Mouse (Mus musculus) spleen, adult 2 months (tissue): ENCODE measurements around the gene Eif2b2.

Experiments used
- CTCF ChIP-seq: fragments of 200-500 bp; IDR thresholded peaks from 2 replicates; pipeline ENCODE4 v1.5.1; 2011; ENCODE audit warnings: mild to moderate bottlenecking, inconsistent platforms; ENCODE audit not compliant: insufficient read depth, insufficient read length, insufficient replicate concordance; ENCODE audit errors: extremely low read depth
- POLR2A ChIP-seq: fragments of 200-500 bp; IDR thresholded peaks from 2 replicates; pipeline ENCODE4 v1.6.1; 2011; ENCODE audit warnings: low read depth, low read length, inconsistent platforms

DNA sequence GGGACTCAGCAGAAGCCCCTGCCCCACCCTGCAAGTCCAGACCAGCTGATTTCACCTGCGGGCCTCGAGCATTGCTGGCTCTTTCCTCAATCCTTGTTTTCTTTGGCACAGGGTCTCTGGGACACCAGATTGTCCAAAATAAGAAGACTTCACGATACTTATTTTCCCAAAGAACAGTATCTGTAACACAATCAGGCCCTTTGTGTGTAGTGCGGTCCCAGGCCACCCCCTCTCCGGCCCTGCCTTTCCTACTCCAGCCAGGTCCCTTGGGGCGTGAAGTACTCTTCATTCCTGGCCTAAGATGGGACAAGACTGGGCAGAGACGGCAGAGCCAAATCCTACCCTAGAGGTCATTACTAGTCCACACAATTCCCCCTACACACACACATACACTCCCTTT lies 17.1 kb upstream of the Eif2b2 start:
- no peak for TF ChIP-seq CTCF
- no peak for TF ChIP-seq POLR2A
